Mouse (Mus musculus) hindbrain, embryonic 12.5 days (tissue): ENCODE measurements around the gene Zfp143. TPM values are rescaled to one million over a fixed set of nuclear protein-coding genes. Genes with fewer than 3 reads are reported as not detected.
"Not testable (repeated sequence)": the region's sequence is repeated elsewhere in the genome, so short reads cannot be mapped to it uniquely, and the experiment has no call there.

Experiments used
- ATAC-seq: fragments of 200-750 bp; cut with Nextera tagmentation; 2 replicates; pipeline ENCODE4 v1.8.0; 2017; ENCODE audit warnings: moderate TSS enrichment; ENCODE audit not compliant: low FRiP score
- H3K27ac ChIP-seq: fragments of 300-500 bp; sonication (generic); 2 replicates; pipeline ENCODE4 v1.5.1; 2016; ENCODE audit warnings: mild to moderate bottlenecking
- H3K27me3 ChIP-seq: fragments of 300-500 bp; sonication (generic); 2 replicates; pipeline ENCODE4 v1.6.1; 2016; ENCODE audit warnings: mild to moderate bottlenecking
- H3K36me3 ChIP-seq: fragments of 300-500 bp; sonication (generic); 2 replicates; pipeline ENCODE4 v1.6.1; 2016; ENCODE audit warnings: mild to moderate bottlenecking
- H3K4me1 ChIP-seq: fragments of 300-500 bp; sonication (generic); 2 replicates; pipeline ENCODE4 v1.6.1; 2016
- H3K4me2 ChIP-seq: fragments of 300-500 bp; sonication (generic); replicated peaks from 2 replicates; pipeline ENCODE4 v1.6.1; 2016; ENCODE audit warnings: mild to moderate bottlenecking
- H3K4me3 ChIP-seq: fragments of 300-500 bp; sonication (generic); 2 replicates; pipeline ENCODE4 v1.5.1; 2016; ENCODE audit warnings: mild to moderate bottlenecking
- H3K9ac ChIP-seq: fragments of 300-500 bp; sonication (generic); 2 replicates; pipeline ENCODE4 v1.6.1; 2016; ENCODE audit warnings: mild to moderate bottlenecking, moderate library complexity
- H3K9me3 ChIP-seq: fragments of 300-500 bp; sonication (generic); replicated peaks from 2 replicates; pipeline ENCODE4 v1.6.1; 2016; ENCODE audit warnings: mild to moderate bottlenecking
- whole genome bisulfite sequencing: fragments of 180-500 bp; shearing (Covaris S2); methylation state at CpG from one replicate; pipeline ENCODE4 v1.1.7; 2016; 5-methylcytosine and 5-hydroxymethylcytosine counted together
- polyA plus RNA-seq: library from polyadenylated mRNA; unstranded; fragments of >200 nt; fragmentation: Nextera tagmentation; extraction: Ambion mirVana; gene quantifications from 2 replicates; pipeline ENCODE4 v1.2.1, GENCODE M21; 2016

Zfp143 gene
- polyA plus RNA-seq, 1 experiment from 2014 or later, result 23.7 TPM

GRCm38 (mm10) chr7:110122289-110122564 is 61.2 kb downstream of the Zfp143 start:
- WGBS, result 0% methylated on average over 27 of the region's 27 CpGs
- Histone ChIP-seq H3K9ac (peak overlapping the region; percentile 82), H3K9me3 (no peaks in the 10 kb centered on the region), H3K27ac (peak overlapping the region; percentile 83), H3K36me3 (0 out of 2 replicates have a peak, but pooled peaks cover 3% of the 10 kb centered on the region), H3K4me3 (peak overlapping the region; percentile 88), H3K27me3 (no peaks in the 10 kb centered on the region), H3K4me1 (peaks cover 12% of the 10 kb centered on the region; the same call in 1 of the 2 replicates), H3K4me2 (peak overlapping the region; percentile 58)
- no peak for ATAC-seq

- peak; percentile 27 for ATAC-seq
- Histone ChIP-seq H3K36me3 (0 out of 2 replicates have a peak, but pooled peaks cover 8% of the 10 kb centered on the region), H3K27me3 (no peaks in the 10 kb centered on the region), H3K9ac (peak overlapping the region; percentile 82), H3K9me3 (no peaks in the 10 kb centered on the region), H3K4me1 (peaks cover 12% of the 10 kb centered on the region; the same call in 1 of the 2 replicates), H3K4me3 (peak overlapping the region; percentile 88), H3K4me2 (peak overlapping the region; percentile 58), H3K27ac (peak overlapping the region; percentile 83)
- WGBS, result under 1% methylated on average over 72 of the region's 74 CpGs
Measured at GRCm38 (mm10) chr7:110122565-110123422, 61.8 kb downstream of the Zfp143 start.

GRCm38 (mm10) chr7:110123844-110124555 is 63.0 kb downstream of the Zfp143 start:
- Histone ChIP-seq H3K27ac (no peak overlapping the region), H3K36me3 (0 out of 2 replicates have a peak, but pooled peaks cover 8% of the 10 kb centered on the region), H3K4me1 (peaks cover 12% of the 10 kb centered on the region; the same call in 1 of the 2 replicates), H3K4me2 (peak overlapping the region; percentile 58), H3K27me3 (no peaks in the 10 kb centered on the region), H3K9ac (no peak overlapping the region), H3K9me3 (no peaks in the 10 kb centered on the region), H3K4me3 (peak overlapping the region; percentile 88)
- WGBS, result 59% methylated on average over 12 of the region's 12 CpGs
- ATAC-seq, result no peak

- Histone ChIP-seq H3K9ac (no peak overlapping the region), H3K27me3 (no peaks in the 10 kb centered on the region), H3K4me3 (no peak overlapping the region), H3K4me2 (no peak overlapping the region), H3K27ac (no peak overlapping the region), H3K9me3 (no peaks in the 10 kb centered on the region), H3K36me3 (peaks cover 27% of the 10 kb centered on the region), H3K4me1 (peaks cover 7% of the 10 kb centered on the region; the same call in 1 of the 2 replicates)
- 85% methylated on average over 2 of the region's 2 CpGs for WGBS
- no peak for ATAC-seq
Measured at GRCm38 (mm10) chr7:110128566-110128965, 67.5 kb downstream of the Zfp143 start.

GRCm38 (mm10) chr7:110132272-110132671 is 71.3 kb downstream of the Zfp143 start:
- 68% methylated on average over 2 of the region's 2 CpGs for WGBS
- peaks cover 45% of the 10 kb centered on the region for H3K36me3 ChIP-seq

GRCm38 (mm10) chr7:110133988-110134387 is 73.0 kb downstream of the Zfp143 start:
- ATAC-seq, result no peak
- WGBS, result 91% methylated on average over 5 of the region's 5 CpGs

More at GRCm38 (mm10) chr7:110132272-110132671, 71.3 kb downstream of the Zfp143 start:
- H3K4me3 ChIP-seq, H3K27ac ChIP-seq, H3K9me3 ChIP-seq, ATAC-seq, H3K9ac ChIP-seq, H3K27me3 ChIP-seq, H3K4me2 ChIP-seq, H3K4me1 ChIP-seq: not testable (repeated sequence)

GRCm38 (mm10) chr7:110138538-110138937 is 77.5 kb downstream of the Zfp143 start:
- no peak overlapping the region for H3K27ac ChIP-seq
- no peak overlapping the region for H3K4me3 ChIP-seq
- H3K4me2 ChIP-seq, result no peak overlapping the region
- peaks cover 76% of the 10 kb centered on the region for H3K36me3 ChIP-seq
- no peaks in the 10 kb centered on the region for H3K4me1 ChIP-seq
- ATAC-seq, result no peak
- no peaks in the 10 kb centered on the region for H3K9me3 ChIP-seq
- H3K9ac ChIP-seq, result no peak overlapping the region
- WGBS, result 93% methylated on average over 2 of the region's 2 CpGs
- H3K27me3 ChIP-seq, result no peaks in the 10 kb centered on the region

More at GRCm38 (mm10) chr7:110133988-110134387, 73.0 kb downstream of the Zfp143 start:
- no peak overlapping the region for H3K4me3 ChIP-seq
- no peak overlapping the region for H3K27ac ChIP-seq
- no peaks in the 10 kb centered on the region for H3K27me3 ChIP-seq
- H3K9me3 ChIP-seq, result no peaks in the 10 kb centered on the region
- H3K36me3 ChIP-seq, result peaks cover 55% of the 10 kb centered on the region
- no peaks in the 10 kb centered on the region for H3K4me1 ChIP-seq
- H3K9ac ChIP-seq, result no peak overlapping the region
- H3K4me2 ChIP-seq, result no peak overlapping the region

- H3K9me3 ChIP-seq, result no peaks in the 10 kb centered on the region
- no peak for ATAC-seq
- H3K27ac ChIP-seq, result no peak overlapping the region
- no peaks in the 10 kb centered on the region for H3K4me1 ChIP-seq
- 100% methylated on average over 1 of the region's 1 CpGs for whole genome bisulfite sequencing
- H3K4me2 ChIP-seq, result no peak overlapping the region
- H3K9ac ChIP-seq, result no peak overlapping the region
- H3K27me3 ChIP-seq, result no peaks in the 10 kb centered on the region
- H3K36me3 ChIP-seq, result peaks cover 47% of the 10 kb centered on the region
- no peak overlapping the region for H3K4me3 ChIP-seq
Measured at GRCm38 (mm10) chr7:110143863-110144262, 82.8 kb downstream of the Zfp143 start.

Other genes with a start within 250 kb of the Zfp143 start
- 2.4 and 3.6 TPM in 2 replicates for gene Scube2, start 195.5 kb upstream of the Zfp143 start, polyA plus RNA-seq
- 54.4 and 56.5 TPM in 2 replicates for gene Dennd5a, start 100.7 kb upstream of the Zfp143 start, polyA plus RNA-seq
- gene Tmem41b, start 74.3 kb upstream of the Zfp143 start, polyA plus RNA-seq, result 72.0 and 88.0 TPM in 2 replicates
- 47.1 and 47.9 TPM in 2 replicates for gene Ipo7, start 42.9 kb upstream of the Zfp143 start, polyA plus RNA-seq
- 26.3 and 27.1 TPM in 2 replicates for gene Wee1, start 60.8 kb downstream of the Zfp143 start, polyA plus RNA-seq
- 20.7 and 23.3 TPM in 2 replicates for gene Swap70, start 160.5 kb downstream of the Zfp143 start, polyA plus RNA-seq